24 mouse cellular contexts compared by ENCODE assay signal in the genomic region with DNA sequence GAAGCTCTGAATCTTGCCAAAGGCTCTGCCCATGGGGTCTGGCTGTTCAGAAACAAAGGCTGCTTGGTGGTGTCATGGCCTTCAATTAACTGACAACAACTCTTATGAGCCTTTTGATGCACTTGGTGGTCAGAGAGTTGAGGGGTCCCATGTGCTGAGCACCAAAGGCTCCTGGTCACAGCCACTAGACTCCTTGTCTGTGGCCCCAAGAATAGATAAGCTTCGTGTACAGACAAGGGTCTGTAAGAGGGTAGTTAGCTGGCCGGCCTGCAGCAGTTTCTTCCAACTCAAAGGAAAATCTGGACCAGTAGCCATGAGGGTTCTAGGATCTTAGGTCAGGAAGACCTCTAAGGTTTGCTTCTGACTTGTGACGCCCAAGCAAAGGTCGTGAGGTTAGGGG.
A peak's percentile ranks its signal among the peaks of the same experiment; 100 is the strongest.
DNase-seq lines count a peak whose midpoint lies in the region; ATAC-seq and TF ChIP-seq lines count a peak whose summit lies in the region.
"Had no signal": no experiment of that assay in that cellular context is flagged by ENCODE, and none has a peak within 500 bp of the region (broad histone marks: within the 10 kb centered on the region; RNA-seq: fewer than 3 reads in every experiment).

No protein-coding gene starts in this region.

- H3K9me3 ChIP-seq in liver, embryonic 11.5 days (ENCODE audit: control insufficient read depth, low read length), result no peaks in the 10 kb centered on the region
- H3K9me3 ChIP-seq in limb, embryonic 10.5 days (replicated peaks), result no peaks in the 10 kb centered on the region
- no peaks in the 10 kb centered on the region for H3K9me3 ChIP-seq in intestine, postnatal 0 days (ENCODE audit: control insufficient read depth)
- H3K9me3 ChIP-seq: limb, embryonic 12.5 days; stomach, embryonic 15.5 days had no signal

- no peak overlapping the region for H3K4me3 ChIP-seq in liver, embryonic 11.5 days (ENCODE audit: low read depth, low read length)
- H3K4me3 ChIP-seq in limb, embryonic 10.5 days, result no peak overlapping the region
- H3K4me3 ChIP-seq in intestine, postnatal 0 days (ENCODE audit: low read depth, low read length), result no peak overlapping the region
- H3K4me3 ChIP-seq: erythroblast, embryonic 14.5 days; gastrocnemius, adult 2 months; limb, embryonic 12.5 days; stomach, embryonic 15.5 days had no signal

- peak; percentile 57 for ATAC-seq in liver, embryonic 11.5 days (replicated peaks; ENCODE audit: low FRiP score)
- no peak for ATAC-seq in intestine, postnatal 0 days
- ATAC-seq: forebrain, embryonic 14.5 days; lung, postnatal 0 days had no signal

- H3K9ac ChIP-seq in liver, embryonic 11.5 days (ENCODE audit: low read depth, low read length), result no peak overlapping the region
- no peak overlapping the region for H3K9ac ChIP-seq in intestine, postnatal 0 days (ENCODE audit: low read depth, low read length)
- H3K9ac ChIP-seq: hindbrain, embryonic 14.5 days; limb, embryonic 12.5 days; stomach, embryonic 15.5 days had no signal

- intact Hi-C loops in heart, postnatal 14 days (cut with DNase I), result no loop called here

- peak; percentile 75 for DNase-seq in heart, adult 11 months
- no peak for DNase-seq in heart, postnatal 14 days
- peak; percentile 48 for DNase-seq in liver, embryonic 11.5 days (ENCODE audit: low spot score)
- DNase-seq in liver, result no peak
- DNase-seq in limb, embryonic 10.5 days (ENCODE audit: low spot score), result no peak
- peak; percentile 9 for DNase-seq in naive thymus-derived CD4-positive, alpha-beta T cell, adult 2 months (ENCODE audit: low read depth)
- DNase-seq: adrenal gland, postnatal 25 days; cerebellum, adult 11-12 months; cerebellum, postnatal 10 days; gastrocnemius, adult 2 months; kidney, adult 11 months; kidney, postnatal 14 days; layer of hippocampus, adult 9-11 months; lung, adult 18-20 months; lung, postnatal 4 days; midbrain, embryonic 14.5 days; right cerebral cortex, postnatal 25 days had no signal

- peak overlapping the region; percentile 54; the same call in 1 of the 2 replicates for H3K27ac ChIP-seq in liver, embryonic 11.5 days (ENCODE audit: low read depth, low read length)
- peak overlapping the region; percentile 59; the same call in 1 of the 2 replicates for H3K27ac ChIP-seq in limb, embryonic 10.5 days
- H3K27ac ChIP-seq in intestine, postnatal 0 days (ENCODE audit: low read depth, low read length), result no peak overlapping the region
- H3K27ac ChIP-seq: gastrocnemius, adult 2 months; hindbrain, embryonic 14.5 days; limb, embryonic 12.5 days; stomach, embryonic 15.5 days had no signal

- H3K36me3 ChIP-seq in liver, embryonic 11.5 days (ENCODE audit: control insufficient read depth, insufficient read depth, low read length), result no peaks in the 10 kb centered on the region
- H3K36me3 ChIP-seq in limb, embryonic 10.5 days, result no peaks in the 10 kb centered on the region
- H3K36me3 ChIP-seq in intestine, postnatal 0 days (ENCODE audit: control insufficient read depth, insufficient read depth), result no peaks in the 10 kb centered on the region
- H3K36me3 ChIP-seq: limb, embryonic 12.5 days; stomach, embryonic 15.5 days had no signal

- H3K4me2 ChIP-seq in liver, embryonic 11.5 days, result peak overlapping the region; percentile 7
- no peak overlapping the region for H3K4me2 ChIP-seq in intestine, postnatal 0 days (replicated peaks; ENCODE audit: low read depth)
- H3K4me2 ChIP-seq: hindbrain, embryonic 14.5 days; limb, embryonic 12.5 days; stomach, embryonic 15.5 days had no signal

- no peak for TF ChIP-seq CTCF in intestine, postnatal 0 days (IDR thresholded peaks at IDR 0.05; ENCODE audit: low read depth)

- peaks cover 19% of the 10 kb centered on the region for H3K4me1 ChIP-seq in liver, embryonic 11.5 days (replicated peaks; ENCODE audit: control insufficient read depth, insufficient read depth, low read length)
- peaks cover 38% of the 10 kb centered on the region for H3K4me1 ChIP-seq in limb, embryonic 10.5 days
- H3K4me1 ChIP-seq in intestine, postnatal 0 days (replicated peaks; ENCODE audit: control insufficient read depth, insufficient read depth, low read length), result no peaks in the 10 kb centered on the region

- H3K27me3 ChIP-seq in liver, embryonic 11.5 days (replicated peaks; ENCODE audit: control insufficient read depth, insufficient read depth, low read length), result 0 out of 2 replicates have a peak, but pooled peaks cover 5% of the 10 kb centered on the region
- peaks cover 14% of the 10 kb centered on the region; the same call in 1 of the 2 replicates for H3K27me3 ChIP-seq in limb, embryonic 10.5 days (ENCODE audit: low read depth, poor library complexity, severe bottlenecking)
- H3K27me3 ChIP-seq in intestine, postnatal 0 days (replicated peaks; ENCODE audit: control insufficient read depth, insufficient read depth, low read length), result no peaks in the 10 kb centered on the region
- H3K27me3 ChIP-seq: stomach, embryonic 15.5 days had no signal

- WGBS in liver, embryonic 11.5 days, result 56% methylated on average over 4 of the region's 4 CpGs
- 86% methylated on average over 4 of the region's 4 CpGs for WGBS in limb, embryonic 10.5 days
- 88% methylated on average over 4 of the region's 4 CpGs for WGBS in intestine, postnatal 0 days

Comparison
In these comparisons a context has a peak if more than half of its experiments do, and no peak if none do; other contexts are left out.
1. DNase-seq: peak in heart, adult 11 months (single experiment), liver, embryonic 11.5 days (single experiment) and naive thymus-derived CD4-positive, alpha-beta T cell, adult 2 months (single experiment); none in heart, postnatal 14 days (0 of 2), liver (single experiment) and limb, embryonic 10.5 days (single experiment).